Mouse (Mus musculus) spleen, adult 2 months (tissue): Measurements from ENCODE around the gene Sepsecs.

Experiments used
- CTCF ChIP-seq: fragments of 200-500 bp; IDR thresholded peaks from 2 replicates; pipeline ENCODE4 v1.5.1; 2011; ENCODE audit warnings: mild to moderate bottlenecking, inconsistent platforms; ENCODE audit not compliant: insufficient read depth, insufficient read length, insufficient replicate concordance; ENCODE audit errors: extremely low read depth
- POLR2A ChIP-seq: fragments of 200-500 bp; IDR thresholded peaks from 2 replicates; pipeline ENCODE4 v1.6.1; 2011; ENCODE audit warnings: low read depth, low read length, inconsistent platforms

- TF ChIP-seq CTCF: no peak
- TF ChIP-seq POLR2A: no peak
Measured at GRCm38 (mm10) chr5:52636025-52636755, 33.3 kb downstream of the Sepsecs start.
